Mouse (Mus musculus) stomach, embryonic 14.5 days (tissue): ENCODE measurements around the gene Homer1. TPM values are rescaled to one million over a fixed set of nuclear protein-coding genes. Genes with fewer than 3 reads are reported as not detected.

ENCODE experiments used
- ATAC-seq: fragments of 200-750 bp; cut with Nextera tagmentation; 2 replicates; pipeline ENCODE4 v1.8.0; 2017; ENCODE audit warnings: low read depth, moderate TSS enrichment; ENCODE audit not compliant: insufficient number of reproducible peaks, insufficient read depth, low FRiP score
- H3K27ac ChIP-seq: fragments of 300-500 bp; sonication (generic); 2 replicates; pipeline ENCODE4 v1.5.1; 2014; ENCODE audit warnings: mild to moderate bottlenecking, low read length, moderate library complexity, mixed read lengths
- H3K27me3 ChIP-seq: fragments of 300-500 bp; sonication (generic); 2 replicates; pipeline ENCODE4 v1.6.1; 2014; ENCODE audit warnings: low read length, control low read depth, mixed read lengths; ENCODE audit not compliant: control insufficient read depth, insufficient read depth
- H3K36me3 ChIP-seq: fragments of 300-500 bp; sonication (generic); 2 replicates; pipeline ENCODE4 v1.6.1; 2014; ENCODE audit warnings: mild to moderate bottlenecking, control low read depth, low read length, moderate library complexity, mixed read lengths; ENCODE audit not compliant: control insufficient read depth, insufficient read depth
- H3K4me1 ChIP-seq: fragments of 300-500 bp; sonication (generic); 2 replicates; pipeline ENCODE4 v1.6.1; 2014; ENCODE audit warnings: low read length, control low read depth, mixed read lengths; ENCODE audit not compliant: control insufficient read depth, insufficient read depth
- H3K4me2 ChIP-seq: fragments of 300-500 bp; sonication (generic); replicated peaks from 2 replicates; pipeline ENCODE4 v1.6.1; 2014; ENCODE audit warnings: low read depth, low read length, control low read depth
- H3K4me3 ChIP-seq: fragments of 300-500 bp; sonication (generic); 2 replicates; pipeline ENCODE4 v1.5.1; 2014; ENCODE audit warnings: low read depth, low read length, control low read depth
- H3K9ac ChIP-seq: fragments of 300-500 bp; sonication (generic); replicated peaks from 2 replicates; pipeline ENCODE4 v1.6.1; 2014; ENCODE audit warnings: low read depth, mild to moderate bottlenecking, control low read depth, low read length, moderate library complexity, mixed read lengths
- H3K9me3 ChIP-seq: fragments of 300-500 bp; sonication (generic); 2 replicates; pipeline ENCODE4 v1.6.1; 2016; ENCODE audit warnings: low read depth, low read length, control low read depth; ENCODE audit not compliant: control insufficient read depth
- WGBS: fragments of 180-500 bp; shearing (Covaris S2); extraction: QIAGEN DNeasy Blood & Tissue Kit; methylation state at CpG from one replicate; pipeline ENCODE4 v1.1.7; 2014; 5-methylcytosine and 5-hydroxymethylcytosine counted together
- polyA plus RNA-seq: library from polyadenylated mRNA; unstranded; fragments of >200 nt; fragmentation: Nextera tagmentation; extraction: Ambion mirVana; gene quantifications from 2 replicates; pipeline ENCODE4 v1.2.1, GENCODE M21; 2014

The Homer1 gene
- polyA plus RNA-seq, 1 experiment from 2014 or later: 7.5 TPM

DNA sequence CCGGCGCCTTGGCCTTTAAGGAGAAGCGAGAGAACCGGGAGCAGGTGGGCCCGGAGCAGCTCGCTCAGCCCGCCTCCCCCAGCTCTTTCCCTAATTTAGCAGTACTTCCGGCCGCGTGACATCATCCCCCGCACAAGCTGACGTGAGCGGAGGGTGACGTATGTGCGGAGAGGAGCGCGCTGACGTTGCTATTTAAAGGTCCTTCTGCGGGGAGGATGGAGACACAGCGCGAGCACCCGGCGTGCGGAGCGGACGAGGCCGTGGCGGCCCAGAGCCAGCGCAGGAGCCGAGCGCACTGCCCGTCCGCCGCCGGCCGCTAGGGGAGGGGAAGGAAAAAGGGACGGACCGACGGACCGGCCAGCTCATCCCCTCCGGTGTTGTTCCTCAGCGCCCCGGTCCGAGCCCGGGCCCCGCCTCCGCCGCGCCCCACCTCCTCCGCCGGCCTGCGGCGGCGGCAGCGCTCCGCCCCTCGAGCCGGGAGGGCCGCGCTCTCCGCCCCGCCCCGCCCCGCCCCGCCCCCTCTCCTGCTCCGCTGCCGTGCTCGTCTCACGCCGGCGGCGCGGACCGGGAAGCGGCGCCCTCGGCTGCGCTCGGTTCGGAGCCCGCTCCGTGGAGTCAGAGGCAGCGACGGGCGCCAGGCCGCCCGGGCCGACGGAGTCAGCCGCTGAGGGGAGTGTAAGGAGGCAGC lies 4.3 kb downstream of the Homer1 start:
- Histone ChIP-seq H3K9me3 (no peaks in the 10 kb centered on the region), H3K4me2 (peak overlapping the region; percentile 74), H3K9ac (peak overlapping the region; percentile 71), H3K4me3 (peak overlapping the region; percentile 87), H3K36me3 (no peaks in the 10 kb centered on the region), H3K4me1 (peaks cover 13% of the 10 kb centered on the region; the same call in 1 of the 2 replicates), H3K27ac (peak overlapping the region; percentile 94), H3K27me3 (no peaks in the 10 kb centered on the region)
- ATAC-seq: peak; percentile 96
- WGBS: under 1% methylated on average over 67 of the region's 90 CpGs

DNA sequence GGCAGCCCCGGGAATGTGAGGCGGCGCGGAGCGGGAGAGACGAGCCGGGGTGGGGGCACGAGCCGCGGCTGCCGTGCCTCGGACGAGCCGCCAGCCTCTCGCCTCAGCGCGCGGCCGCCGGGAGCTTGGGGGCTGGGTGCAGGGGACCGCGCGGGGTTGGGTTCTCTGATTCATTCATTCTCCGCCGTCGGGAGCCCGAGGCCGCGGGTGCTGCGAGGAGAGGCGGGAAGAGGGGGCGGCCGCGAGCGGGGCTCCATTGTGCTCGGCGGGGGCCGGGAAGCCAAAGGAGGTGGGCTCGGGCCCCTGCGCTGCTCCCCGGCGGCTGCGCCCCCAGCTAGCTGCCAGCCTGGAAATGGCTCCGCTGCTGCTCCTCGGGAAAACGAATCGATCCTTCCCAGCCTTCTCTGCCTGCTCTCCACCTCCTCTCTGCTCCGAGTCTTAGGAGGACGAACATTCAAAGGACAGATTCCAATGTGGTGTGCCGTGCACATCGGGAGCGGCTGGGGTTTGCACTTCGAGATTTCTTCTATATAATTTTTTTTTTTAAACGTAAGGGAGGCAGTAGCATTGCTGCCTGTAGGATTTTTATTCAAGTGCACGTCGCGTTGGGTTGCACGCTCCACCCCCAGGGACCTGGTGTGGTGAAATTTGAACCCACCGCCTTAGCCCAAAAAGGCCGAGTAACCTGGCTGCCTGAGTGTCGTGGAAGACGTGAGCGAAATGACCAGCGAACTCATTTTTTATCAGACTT lies 5.0 kb downstream of the Homer1 start:
- Histone ChIP-seq H3K9ac (peak overlapping the region; percentile 71), H3K27ac (peak overlapping the region; percentile 94), H3K4me3 (peak overlapping the region; percentile 87), H3K9me3 (no peaks in the 10 kb centered on the region), H3K4me1 (peaks cover 13% of the 10 kb centered on the region; the same call in 1 of the 2 replicates), H3K27me3 (no peaks in the 10 kb centered on the region), H3K4me2 (peak overlapping the region; percentile 74), H3K36me3 (no peaks in the 10 kb centered on the region)
- ATAC-seq: peak; percentile 50; the same call in 1 of the 2 replicates
- under 1% methylated on average over 54 of the region's 64 CpGs for WGBS

DNA sequence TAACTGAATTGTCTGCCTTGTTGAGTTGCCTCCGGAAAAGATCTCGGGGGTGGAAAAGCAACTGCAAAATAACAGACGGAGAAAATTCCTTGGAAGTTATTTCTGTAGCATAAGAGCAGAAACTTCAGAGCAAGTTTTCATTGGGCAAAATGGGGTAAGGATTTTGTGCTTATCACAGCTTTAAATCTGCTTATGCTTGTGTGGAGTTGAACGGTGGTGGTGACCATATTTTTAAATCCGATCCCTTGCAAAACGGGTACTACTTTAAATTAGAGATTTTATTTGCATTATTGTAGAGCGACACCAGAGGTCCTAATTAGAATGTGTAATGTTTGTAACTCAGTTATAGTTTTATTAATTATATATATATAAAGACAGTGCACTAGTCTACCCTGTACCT lies 5.7 kb downstream of the Homer1 start:
- peak overlapping the region; percentile 71; the same call in 1 of the 2 replicates for H3K9ac ChIP-seq
- H3K4me1 ChIP-seq: peaks cover 13% of the 10 kb centered on the region; the same call in 1 of the 2 replicates
- peak overlapping the region; percentile 87 for H3K4me3 ChIP-seq
- no peaks in the 10 kb centered on the region for H3K36me3 ChIP-seq
- no peak overlapping the region for H3K27ac ChIP-seq
- H3K4me2 ChIP-seq: peak overlapping the region; percentile 74
- no peaks in the 10 kb centered on the region for H3K9me3 ChIP-seq
- WGBS: 8% methylated on average over 7 of the region's 7 CpGs
- no peaks in the 10 kb centered on the region for H3K27me3 ChIP-seq
- ATAC-seq: no peak

DNA sequence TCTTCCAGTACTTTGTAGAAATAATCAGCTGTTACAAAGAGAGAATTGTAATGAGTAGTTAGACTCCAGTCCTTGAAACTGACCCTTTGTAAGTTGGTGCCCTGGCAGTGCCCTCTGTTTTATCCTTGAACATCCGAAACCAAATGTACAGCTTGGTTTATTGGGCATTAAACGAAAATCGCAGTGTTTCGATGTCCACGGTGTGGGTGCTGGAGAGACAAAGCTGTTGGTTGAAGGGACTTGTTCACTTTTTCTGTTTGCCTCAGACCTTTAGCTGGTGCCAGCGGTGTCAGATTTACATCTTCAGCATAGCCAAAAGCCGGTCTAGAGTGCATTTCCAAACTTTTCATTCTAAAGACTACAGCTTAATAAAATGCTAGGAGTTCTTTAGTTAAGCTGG lies 6.2 kb downstream of the Homer1 start:
- H3K9ac ChIP-seq: peak overlapping the region; percentile 18; the same call in 1 of the 2 replicates

DNA sequence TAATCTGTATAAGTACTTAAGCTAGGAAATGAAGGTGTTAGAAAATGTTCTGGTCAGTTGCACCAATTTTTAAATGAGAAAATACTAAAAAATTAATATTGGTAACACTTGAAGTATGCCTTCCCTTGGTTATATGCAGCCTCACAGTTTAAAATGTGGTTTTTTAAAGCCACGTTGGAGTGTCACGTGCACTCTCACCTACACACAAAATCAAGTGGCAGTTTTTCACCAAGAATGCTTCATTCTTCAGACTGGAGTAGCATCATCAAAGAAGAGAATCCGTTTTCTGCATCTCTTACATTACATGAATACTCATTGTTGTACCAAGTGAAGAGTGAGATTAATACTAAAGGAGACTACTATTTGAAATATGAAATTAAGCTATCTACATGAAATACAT lies 7.1 kb downstream of the Homer1 start:
- H3K9me3 ChIP-seq: no peaks in the 10 kb centered on the region
- WGBS: 64% methylated on average over 3 of the region's 3 CpGs
- H3K9ac ChIP-seq: no peak overlapping the region
- H3K27ac ChIP-seq: no peak overlapping the region
- no peak for ATAC-seq
- H3K4me2 ChIP-seq: peak overlapping the region; percentile 74
- H3K27me3 ChIP-seq: no peaks in the 10 kb centered on the region
- H3K4me1 ChIP-seq: peaks cover 13% of the 10 kb centered on the region; the same call in 1 of the 2 replicates
- H3K4me3 ChIP-seq: 0 out of 2 replicates have a peak overlapping the region, but pooled peaks have one; percentile 87
- H3K36me3 ChIP-seq: no peaks in the 10 kb centered on the region

More for the DNA sequence above, 6.2 kb downstream of the Homer1 start:
- ATAC-seq: no peak
- H3K4me1 ChIP-seq: peaks cover 13% of the 10 kb centered on the region; the same call in 1 of the 2 replicates
- H3K4me2 ChIP-seq: peak overlapping the region; percentile 74
- no peaks in the 10 kb centered on the region for H3K27me3 ChIP-seq
- WGBS: 24% methylated on average over 7 of the region's 7 CpGs
- peak overlapping the region; percentile 87 for H3K4me3 ChIP-seq
- no peaks in the 10 kb centered on the region for H3K36me3 ChIP-seq
- H3K9me3 ChIP-seq: no peaks in the 10 kb centered on the region
- no peak overlapping the region for H3K27ac ChIP-seq

DNA sequence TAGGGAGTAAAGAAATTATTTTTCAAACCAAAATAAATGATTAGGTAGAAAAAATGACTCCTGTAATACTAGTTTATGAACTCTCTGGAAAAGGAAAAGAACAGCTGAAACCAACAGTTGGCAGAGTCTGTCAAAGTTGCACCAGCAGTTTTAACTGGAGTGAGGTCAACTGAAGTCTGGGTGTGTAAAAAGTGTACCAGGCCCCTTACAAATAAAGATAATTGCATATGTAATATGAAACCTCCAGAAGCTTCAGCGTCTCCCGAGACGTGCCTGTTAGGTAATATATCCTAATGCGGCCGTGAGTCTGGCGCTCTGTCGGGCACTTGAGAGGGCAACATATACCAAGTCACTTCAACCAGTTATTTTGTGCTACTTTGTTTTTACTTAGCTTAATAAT lies 8.3 kb downstream of the Homer1 start:
- Histone ChIP-seq H3K27ac (no peak overlapping the region), H3K4me2 (peak overlapping the region; percentile 22; the same call in 1 of the 2 replicates), H3K9ac (no peak overlapping the region), H3K4me3 (no peak overlapping the region), H3K9me3 (no peaks in the 10 kb centered on the region), H3K27me3 (no peaks in the 10 kb centered on the region), H3K4me1 (peaks cover 13% of the 10 kb centered on the region; the same call in 1 of the 2 replicates), H3K36me3 (no peaks in the 10 kb centered on the region)
- WGBS: 19% methylated on average over 7 of the region's 7 CpGs
- no peak for ATAC-seq

DNA sequence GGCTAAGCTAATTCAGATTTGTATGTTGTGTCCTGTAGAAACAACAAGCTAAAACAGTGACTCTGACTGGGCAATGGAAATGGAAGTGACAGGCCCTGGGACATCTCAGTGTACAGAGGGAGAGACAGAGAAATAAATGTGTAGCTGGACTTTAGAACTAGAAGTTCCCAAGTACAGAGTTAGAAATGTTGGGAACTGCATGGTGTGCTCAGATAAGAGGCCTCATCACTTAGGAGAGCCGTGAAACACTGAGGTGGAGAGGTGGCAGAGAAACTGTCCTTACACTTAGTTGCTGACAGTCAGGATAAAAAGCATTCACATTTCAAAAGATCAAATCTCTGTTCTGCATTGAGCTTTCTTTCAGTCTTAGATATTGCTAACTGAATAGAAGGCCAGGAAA lies 9.9 kb downstream of the Homer1 start:
- Histone ChIP-seq H3K27me3 (no peaks in the 10 kb centered on the region), H3K4me2 (no peak overlapping the region), H3K9me3 (no peaks in the 10 kb centered on the region), H3K4me3 (no peak overlapping the region), H3K36me3 (no peaks in the 10 kb centered on the region), H3K4me1 (peaks cover 13% of the 10 kb centered on the region; the same call in 1 of the 2 replicates), H3K9ac (no peak overlapping the region), H3K27ac (no peak overlapping the region)
- no peak for ATAC-seq
- 50% methylated on average over 1 of the region's 1 CpGs for WGBS

DNA sequence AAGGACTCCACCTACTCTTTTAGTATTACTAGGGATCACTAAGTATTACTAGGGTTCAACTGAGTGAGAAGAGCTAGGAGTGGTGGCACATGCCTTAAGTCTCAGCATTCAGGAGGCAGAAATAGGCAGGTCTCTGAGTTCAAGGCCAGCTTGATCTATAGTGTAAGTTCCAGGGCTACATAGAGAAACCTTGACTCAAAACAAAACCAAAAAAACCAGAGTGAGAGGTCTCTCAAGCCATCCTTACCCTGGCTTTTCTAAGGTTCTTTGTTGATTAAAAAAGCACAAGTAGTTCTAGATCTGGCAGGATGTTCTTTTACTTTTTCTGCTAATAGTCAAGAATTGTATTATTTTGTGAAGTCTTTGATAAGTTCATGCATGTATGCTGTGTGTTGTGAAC lies 13.1 kb downstream of the Homer1 start:
- ATAC-seq: no peak
- H3K4me1 ChIP-seq: 0 out of 2 replicates have a peak, but pooled peaks cover 2% of the 10 kb centered on the region
- H3K4me2 ChIP-seq: no peak overlapping the region
- no peaks in the 10 kb centered on the region for H3K9me3 ChIP-seq
- no peaks in the 10 kb centered on the region for H3K36me3 ChIP-seq
- no peak overlapping the region for H3K4me3 ChIP-seq
- H3K9ac ChIP-seq: no peak overlapping the region
- no peaks in the 10 kb centered on the region for H3K27me3 ChIP-seq
- H3K27ac ChIP-seq: no peak overlapping the region
